Mouse (Mus musculus): ENCODE measurements around the gene Fkbp9. TPM values are rescaled to one million over a fixed set of nuclear protein-coding genes. Genes with fewer than 3 reads are reported as not detected.

The Fkbp9 gene
- polyA plus RNA-seq, 1 experiment from 2014 or later = 178 TPM

- Histone ChIP-seq H3K36me3 (ENCODE audit: insufficient read depth) (peaks cover 44% of the 10 kb centered on the region), H3K4me1 (ENCODE audit: insufficient read depth) (no peaks in the 10 kb centered on the region), H3K4me2 (no peak overlapping the region), H3K27ac (ENCODE audit: low read depth) (no peak overlapping the region), H3K27me3 (ENCODE audit: insufficient read depth, low read length) (no peaks in the 10 kb centered on the region), H3K9ac (no peak overlapping the region), H3K4me3 (ENCODE audit: low read depth, low read length) (no peak overlapping the region), H3K9me3 (ENCODE audit: low read depth, low read length) (no peaks in the 10 kb centered on the region)
- 93% methylated on average over 12 of the region's 12 CpGs for WGBS
- no peak for TF ChIP-seq CTCF (IDR thresholded peaks at IDR 0.05; ENCODE audit: low read depth)
- ATAC-seq (ENCODE audit: insufficient read depth) (no peak), DNase-seq (no peak)
Observed at GRCm38 (mm10) chr6:56837166-56837565, 5.3 kb downstream of the Fkbp9 start.

- 89% methylated on average over 3 of the region's 3 CpGs for WGBS
- H3K4me1 ChIP-seq (ENCODE audit: insufficient read depth) = no peaks in the 10 kb centered on the region
- no peaks in the 10 kb centered on the region for H3K9me3 ChIP-seq (ENCODE audit: low read depth, low read length)
- H3K36me3 ChIP-seq (ENCODE audit: insufficient read depth) = peaks cover 44% of the 10 kb centered on the region
- H3K9ac ChIP-seq = no peak overlapping the region
- no peak overlapping the region for H3K4me2 ChIP-seq
- DNase-seq = no peak
- no peak for TF ChIP-seq CTCF (IDR thresholded peaks at IDR 0.05; ENCODE audit: low read depth)
- H3K27me3 ChIP-seq (ENCODE audit: insufficient read depth, low read length) = no peaks in the 10 kb centered on the region
- H3K4me3 ChIP-seq (ENCODE audit: low read depth, low read length) = no peak overlapping the region
- H3K27ac ChIP-seq (ENCODE audit: low read depth) = no peak overlapping the region
- ATAC-seq (ENCODE audit: insufficient read depth) = no peak
Observed at GRCm38 (mm10) chr6:56837621-56838020, 5.8 kb downstream of the Fkbp9 start.

- WGBS = 80% methylated on average over 3 of the region's 3 CpGs
- H3K4me2 ChIP-seq = no peak overlapping the region
- no peak for TF ChIP-seq CTCF (IDR thresholded peaks at IDR 0.05; ENCODE audit: low read depth)
Observed at GRCm38 (mm10) chr6:56843229-56843628, 11.4 kb downstream of the Fkbp9 start.

GRCm38 (mm10) chr6:56844365-56844764 is 12.5 kb downstream of the Fkbp9 start:
- Histone ChIP-seq H3K36me3 (ENCODE audit: insufficient read depth) (peaks cover 17% of the 10 kb centered on the region), H3K4me2 (no peak overlapping the region), H3K4me3 (ENCODE audit: low read depth, low read length) (no peak overlapping the region), H3K9ac (no peak overlapping the region), H3K9me3 (ENCODE audit: low read depth, low read length) (no peaks in the 10 kb centered on the region), H3K27me3 (ENCODE audit: insufficient read depth, low read length) (no peaks in the 10 kb centered on the region), H3K4me1 (ENCODE audit: insufficient read depth) (no peaks in the 10 kb centered on the region), H3K27ac (ENCODE audit: low read depth) (no peak overlapping the region)
- WGBS = 88% methylated on average over 2 of the region's 2 CpGs
- no peak for TF ChIP-seq CTCF (IDR thresholded peaks at IDR 0.05; ENCODE audit: low read depth)
- ATAC-seq (ENCODE audit: insufficient read depth) (no peak), DNase-seq (no peak)

More at GRCm38 (mm10) chr6:56843229-56843628, 11.4 kb downstream of the Fkbp9 start:
- no peak for ATAC-seq (ENCODE audit: insufficient read depth)
- Histone ChIP-seq H3K4me1 (ENCODE audit: insufficient read depth) (no peaks in the 10 kb centered on the region), H3K4me3 (ENCODE audit: low read depth, low read length) (no peak overlapping the region), H3K9ac (no peak overlapping the region), H3K27ac (ENCODE audit: low read depth) (no peak overlapping the region), H3K9me3 (ENCODE audit: low read depth, low read length) (no peaks in the 10 kb centered on the region), H3K36me3 (ENCODE audit: insufficient read depth) (peaks cover 22% of the 10 kb centered on the region), H3K27me3 (ENCODE audit: insufficient read depth, low read length) (no peaks in the 10 kb centered on the region)
- no peak for DNase-seq

GRCm38 (mm10) chr6:56848974-56849373 is 17.1 kb downstream of the Fkbp9 start:
- Histone ChIP-seq H3K4me3 (ENCODE audit: low read depth, low read length) (no peak overlapping the region), H3K9me3 (ENCODE audit: low read depth, low read length) (no peaks in the 10 kb centered on the region), H3K4me2 (no peak overlapping the region), H3K27me3 (ENCODE audit: insufficient read depth, low read length) (no peaks in the 10 kb centered on the region), H3K4me1 (ENCODE audit: insufficient read depth) (no peaks in the 10 kb centered on the region), H3K9ac (no peak overlapping the region), H3K27ac (ENCODE audit: low read depth) (no peak overlapping the region), H3K36me3 (ENCODE audit: insufficient read depth) (peaks cover 41% of the 10 kb centered on the region)
- ATAC-seq (ENCODE audit: insufficient read depth) = no peak
- no peak for TF ChIP-seq CTCF (IDR thresholded peaks at IDR 0.05; ENCODE audit: low read depth)
- DNase-seq = no peak
- WGBS = 81% methylated on average over 3 of the region's 3 CpGs

GRCm38 (mm10) chr6:56850315-56850714 is 18.5 kb downstream of the Fkbp9 start:
- no peaks in the 10 kb centered on the region for H3K27me3 ChIP-seq (ENCODE audit: insufficient read depth, low read length)
- H3K9ac ChIP-seq = no peak overlapping the region
- H3K4me2 ChIP-seq = no peak overlapping the region
- no peaks in the 10 kb centered on the region for H3K4me1 ChIP-seq (ENCODE audit: insufficient read depth)
- peak; percentile 22; the same call in 1 of the 2 replicates for TF ChIP-seq CTCF (IDR thresholded peaks at IDR 0.05; ENCODE audit: low read depth)
- DNase-seq (peak; percentile 19), ATAC-seq (ENCODE audit: insufficient read depth) (no peak)
- no peak overlapping the region for H3K27ac ChIP-seq (ENCODE audit: low read depth)
- 70% methylated on average over 7 of the region's 7 CpGs for WGBS
- H3K9me3 ChIP-seq (ENCODE audit: low read depth, low read length) = no peaks in the 10 kb centered on the region
- peaks cover 43% of the 10 kb centered on the region for H3K36me3 ChIP-seq (ENCODE audit: insufficient read depth)
- no peak overlapping the region for H3K4me3 ChIP-seq (ENCODE audit: low read depth, low read length)

GRCm38 (mm10) chr6:56854803-56855202 is 22.9 kb downstream of the Fkbp9 start:
- H3K9me3 ChIP-seq (ENCODE audit: low read depth, low read length) = no peaks in the 10 kb centered on the region
- no peak for TF ChIP-seq CTCF (IDR thresholded peaks at IDR 0.05; ENCODE audit: low read depth)
- H3K27ac ChIP-seq (ENCODE audit: low read depth) = no peak overlapping the region
- DNase-seq (no peak), ATAC-seq (ENCODE audit: insufficient read depth) (no peak)
- no peak overlapping the region for H3K9ac ChIP-seq
- no peak overlapping the region for H3K4me3 ChIP-seq (ENCODE audit: low read depth, low read length)
- no peak overlapping the region for H3K4me2 ChIP-seq
- no peaks in the 10 kb centered on the region for H3K27me3 ChIP-seq (ENCODE audit: insufficient read depth, low read length)
- WGBS = 92% methylated on average over 8 of the region's 8 CpGs
- H3K4me1 ChIP-seq (ENCODE audit: insufficient read depth) = no peaks in the 10 kb centered on the region
- H3K36me3 ChIP-seq (ENCODE audit: insufficient read depth) = peaks cover 64% of the 10 kb centered on the region

GRCm38 (mm10) chr6:56856748-56857147 is 24.9 kb downstream of the Fkbp9 start:
- Histone ChIP-seq H3K9me3 (ENCODE audit: low read depth, low read length) (no peaks in the 10 kb centered on the region), H3K27me3 (ENCODE audit: insufficient read depth, low read length) (no peaks in the 10 kb centered on the region), H3K36me3 (ENCODE audit: insufficient read depth) (peaks cover 53% of the 10 kb centered on the region), H3K4me3 (ENCODE audit: low read depth, low read length) (no peak overlapping the region), H3K4me2 (no peak overlapping the region), H3K4me1 (ENCODE audit: insufficient read depth) (no peaks in the 10 kb centered on the region), H3K9ac (no peak overlapping the region), H3K27ac (ENCODE audit: low read depth) (no peak overlapping the region)
- no peak for TF ChIP-seq CTCF (IDR thresholded peaks at IDR 0.05; ENCODE audit: low read depth)
- WGBS = 85% methylated on average over 5 of the region's 5 CpGs
- no peak for DNase-seq
- no peak for ATAC-seq (ENCODE audit: insufficient read depth)
